Mouse (Mus musculus) ES-Bruce4 (cell line): ENCODE measurements around the gene Surf2.

Experiments used
- CTCF ChIP-seq: IDR thresholded peaks from one replicate; pipeline ENCODE4 v1.8.1; 2011; ENCODE audit warnings: low read depth, low read length
- EP300 ChIP-seq: IDR thresholded peaks from 2 replicates; pipeline ENCODE4 v1.6.1; 2011; ENCODE audit warnings: low read depth, low read length; ENCODE audit not compliant: insufficient read depth

GRCm38 (mm10) chr2:26914148-26914941 lies 1.8 kb upstream of the Surf2 start:
- TF ChIP-seq CTCF (no peak), EP300 (no peak)
